Mouse (Mus musculus): ENCODE data around the gene Cldn19. TPM values are rescaled to one million over a fixed set of nuclear protein-coding genes. Genes with fewer than 3 reads are reported as not detected.

Gene Cldn19
- total RNA-seq (2023) = not detected in 2 replicates

DNA sequence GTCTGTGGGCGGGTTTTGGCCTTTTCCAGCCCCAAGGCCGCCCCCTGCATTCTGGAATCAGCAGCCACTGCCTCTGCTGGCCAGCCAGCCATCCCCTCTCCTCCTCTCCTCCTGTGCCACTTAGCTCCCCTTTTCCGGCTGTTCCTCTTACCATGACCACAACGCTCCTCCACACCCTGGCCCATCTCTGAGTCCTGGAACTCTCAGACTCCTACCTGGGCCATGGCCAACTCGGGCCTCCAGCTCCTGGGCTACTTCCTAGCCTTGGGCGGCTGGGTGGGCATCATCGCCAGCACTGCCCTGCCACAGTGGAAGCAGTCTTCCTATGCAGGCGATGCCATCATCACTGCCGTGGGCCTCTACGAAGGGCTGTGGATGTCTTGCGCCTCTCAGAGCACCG is at the start of gene Cldn19:
TSS of gene Cldn19 (plus strand) at position 64 of the 400 bp plus-strand sequence.

DNA sequence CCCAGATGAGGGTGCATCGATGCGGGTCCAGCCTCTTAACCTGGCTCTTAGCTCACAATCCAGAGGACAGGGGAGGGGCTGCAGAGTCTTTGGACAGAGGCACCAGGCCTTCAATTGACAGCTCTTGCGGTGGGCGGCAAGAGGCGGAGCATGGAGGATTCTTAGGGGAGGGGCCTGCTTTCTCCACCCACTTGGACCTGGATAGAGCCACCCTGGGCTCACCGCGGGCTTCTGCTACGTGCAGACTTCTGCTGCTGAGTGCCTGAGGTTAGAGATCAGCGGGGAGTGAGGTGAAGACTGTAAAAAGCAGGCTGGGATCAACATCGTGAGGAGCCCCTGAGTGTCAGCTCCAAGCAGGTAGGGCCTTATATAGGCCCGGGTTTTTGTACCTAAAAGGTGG is 37.0 kb upstream of the Cldn19 start, which contains the start of gene Tmem269:
TSS of gene Tmem269 (minus strand) at position 49 of the 400 bp plus-strand sequence.

DNA sequence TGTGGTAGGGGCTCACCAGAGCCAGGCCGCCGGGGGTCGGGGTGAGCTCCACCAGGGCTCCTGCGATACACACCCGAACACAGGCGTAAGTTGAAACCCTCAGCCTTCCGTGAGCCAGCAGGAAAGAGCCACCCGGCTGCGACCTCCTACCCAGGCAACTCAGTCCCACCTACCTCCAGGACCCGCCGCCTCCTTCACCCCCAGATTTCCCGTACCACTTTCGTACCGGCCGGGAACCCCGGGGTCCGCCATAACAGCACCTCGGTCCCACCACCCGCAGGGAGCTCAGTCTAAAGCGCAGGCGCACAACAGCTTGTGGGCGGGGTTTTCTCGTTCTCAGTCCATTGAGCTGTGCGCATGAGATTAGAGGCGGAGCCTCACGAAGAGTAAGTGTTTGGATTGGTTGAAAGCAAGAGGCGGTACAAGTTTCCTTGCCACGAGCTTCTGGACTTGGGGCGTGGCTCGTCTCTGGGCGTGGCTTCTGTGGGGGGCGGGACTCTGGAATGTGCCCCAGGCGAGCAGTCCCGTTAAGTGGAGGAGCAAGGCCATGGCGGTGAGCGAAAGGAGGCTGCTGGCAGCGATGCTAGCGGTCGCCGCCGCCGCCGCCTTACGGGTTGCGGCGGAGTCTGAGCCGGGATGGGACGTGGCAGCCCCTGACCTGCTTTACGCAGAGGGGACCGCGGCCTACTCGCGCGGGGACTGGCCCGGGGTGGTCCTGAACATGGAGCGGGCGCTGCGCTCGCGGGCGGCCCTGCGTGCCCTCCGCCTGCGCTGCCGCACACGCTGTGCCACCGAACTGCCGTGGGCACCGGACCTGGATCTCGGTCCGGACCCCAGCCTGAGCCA is 22.6 kb upstream of the Cldn19 start, which contains the start of the genes AU022252 and P3h1:
TSS of gene AU022252 (minus strand) at position 303 of the 846 bp plus-strand sequence.
TSS of gene P3h1 (plus strand) at position 506 of the 846 bp plus-strand sequence.

DNA sequence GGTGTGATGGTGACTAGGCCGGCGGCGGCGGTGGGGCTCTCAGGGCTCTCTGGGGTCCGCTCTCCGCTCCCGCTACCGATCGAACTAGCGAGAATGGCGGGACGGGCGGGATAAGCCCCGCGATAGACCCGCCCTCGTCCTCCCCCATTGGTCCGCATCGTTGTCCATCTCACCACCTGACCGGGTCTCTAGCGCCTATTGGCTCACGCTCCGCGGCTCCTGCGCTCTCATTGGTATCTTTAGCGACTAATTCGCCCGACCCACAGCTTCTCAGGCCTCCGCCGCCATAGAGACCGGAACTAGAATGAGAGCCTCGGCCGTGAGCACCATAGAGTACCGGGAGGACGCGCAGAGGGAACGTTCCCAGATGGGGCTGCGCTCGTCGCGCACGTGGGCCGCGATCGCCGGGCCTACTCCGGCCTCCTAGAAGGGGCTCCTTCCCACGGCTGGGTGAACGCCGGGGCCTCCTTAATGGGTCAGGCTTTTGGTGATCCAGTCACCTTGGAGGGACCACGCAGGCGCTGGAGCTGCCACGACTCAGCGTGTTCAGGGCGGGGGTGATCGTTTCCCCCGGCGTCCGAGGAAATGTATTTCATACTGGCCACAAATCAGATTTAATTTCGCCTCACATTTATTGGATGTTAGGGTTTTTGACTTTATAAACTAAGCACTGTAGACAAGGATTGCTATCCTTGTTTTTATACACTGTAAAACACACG is 39.4 kb downstream of the Cldn19 start, which contains the start of gene Ybx1:
TSS of gene Ybx1 (minus strand) at position 190 of the 719 bp plus-strand sequence.

Other genes with a start within 250 kb of the Cldn19 start
- 47.9 and 69.2 TPM in 2 replicates for gene Slc2a1, start 146.7 kb upstream of the Cldn19 start, total RNA-seq (2023)
- gene Zfp691, start 81.2 kb upstream of the Cldn19 start, total RNA-seq (2023) = 3.4 and 5.6 TPM in 2 replicates
- 3.8 and 7.3 TPM in 2 replicates for gene Ermap, start 65.4 kb upstream of the Cldn19 start, total RNA-seq (2023)
- gene Svbp, start 60.1 kb upstream of the Cldn19 start, total RNA-seq (2023) = 5.2 and 7.2 TPM in 2 replicates
- not detected in 2 replicates for gene Tmem269, start 37.2 kb upstream of the Cldn19 start, total RNA-seq (2023)
- gene AU022252, start 22.7 kb upstream of the Cldn19 start, total RNA-seq (2023) = 2.3 and 4.0 TPM in 2 replicates
- gene P3h1, start 22.5 kb upstream of the Cldn19 start, total RNA-seq (2023) = 1.5 and 4.1 TPM in 2 replicates
- 294 and 313 TPM in 2 replicates for gene Ybx1, start 39.2 kb downstream of the Cldn19 start, total RNA-seq (2023)
- gene Ppih, start 65.1 kb downstream of the Cldn19 start, total RNA-seq (2023) = 14.5 and 19.0 TPM in 2 replicates
- not detected in 2 replicates for gene Ccdc30, start 160.1 kb downstream of the Cldn19 start, total RNA-seq (2023)
- 0.51 and 1.3 TPM in 2 replicates for gene Ppcs, start 167.0 kb downstream of the Cldn19 start, total RNA-seq (2023)
- gene Zmynd12, start 167.4 kb downstream of the Cldn19 start, total RNA-seq (2023) = not detected in 2 replicates
- not detected in 2 replicates for gene Rimkla, start 237.2 kb downstream of the Cldn19 start, total RNA-seq (2023)

Measured in neutrophil, adult 65 days (primary cell).